Mouse (Mus musculus) colon, adult 2 months (tissue): ENCODE data around the gene 1700129C05Rik. TPM values are rescaled to one million over a fixed set of nuclear protein-coding genes. Genes with fewer than 3 reads are reported as not detected.

Experiments
- polyA plus RNA-seq: library from polyadenylated mRNA; depleted of rRNA; stranded (reverse); fragments of >200 nt; gene quantifications from 2 replicates; pipeline ENCODE4 v1.2.3, GENCODE M21; 2012; rRNA removed

Gene 1700129C05Rik
- polyA plus RNA-seq = not detected in 2 replicates

GRCm38 (mm10) chr14:59142793-59143192 is at the start of gene 1700129C05Rik:
Gene 1700129C05Rik (minus strand): TSS chr14:59142893.

GRCm38 (mm10) chr14:59178649-59179048 is 36.0 kb upstream of the 1700129C05Rik start, which contains the start of gene Gm5142:
Gene Gm5142 (minus strand): TSS chr14:59178749.

Other genes starting within 250 kb of the 1700129C05Rik start
- not detected in 2 replicates for gene Gm5142, start 35.9 kb upstream of the 1700129C05Rik start, polyA plus RNA-seq
- gene Rcbtb1, start 58.3 kb upstream of the 1700129C05Rik start, polyA plus RNA-seq = 14.5 and 15.6 TPM in 2 replicates
- gene Gm6904, start 117.3 kb upstream of the 1700129C05Rik start, polyA plus RNA-seq = not detected in 2 replicates
- 0.16 and 0.27 TPM in 2 replicates for gene Phf11a, start 154.6 kb upstream of the 1700129C05Rik start, polyA plus RNA-seq
- 0.31 and 0.72 TPM in 2 replicates for gene Phf11b, start 198.5 kb upstream of the 1700129C05Rik start, polyA plus RNA-seq
- gene Phf11d, start 222.6 kb upstream of the 1700129C05Rik start, polyA plus RNA-seq = 3.6 and 4.1 TPM in 2 replicates